Mouse (Mus musculus): ENCODE measurements around the gene Ppp1r1b. TPM values are rescaled to one million over a fixed set of nuclear protein-coding genes. Genes with fewer than 3 reads are reported as not detected.

Ppp1r1b gene
- polyA plus RNA-seq, 1 experiment from 2014 or later: 1.3 TPM

Other genes with a start within 250 kb of the Ppp1r1b start
- 23.4 and 23.8 TPM in 2 replicates for gene Fbxl20, start 198.0 kb upstream of the Ppp1r1b start, polyA plus RNA-seq (2016; fragmentation: Nextera tagmentation; extraction: Ambion mirVana)
- 62.8 and 73.0 TPM in 2 replicates for gene Med1, start 155.1 kb upstream of the Ppp1r1b start, polyA plus RNA-seq (2016; fragmentation: Nextera tagmentation; extraction: Ambion mirVana)
- gene Cdk12, start 145.3 kb upstream of the Ppp1r1b start, polyA plus RNA-seq (2016; fragmentation: Nextera tagmentation; extraction: Ambion mirVana): 10.2 and 12.6 TPM in 2 replicates
- gene Neurod2, start 18.8 kb upstream of the Ppp1r1b start, polyA plus RNA-seq (2016; fragmentation: Nextera tagmentation; extraction: Ambion mirVana): 0.07 and 0.13 TPM in 2 replicates
- gene Stard3, start 10.0 kb downstream of the Ppp1r1b start, polyA plus RNA-seq (2016; fragmentation: Nextera tagmentation; extraction: Ambion mirVana): 55.5 and 57.8 TPM in 2 replicates
- 0.17 and 0.29 TPM in 2 replicates for gene Tcap, start 35.4 kb downstream of the Ppp1r1b start, polyA plus RNA-seq (2016; fragmentation: Nextera tagmentation; extraction: Ambion mirVana)
- gene Pnmt, start 38.0 kb downstream of the Ppp1r1b start, polyA plus RNA-seq (2016; fragmentation: Nextera tagmentation; extraction: Ambion mirVana): 0.65 and 1.2 TPM in 2 replicates
- 9.3 and 9.8 TPM in 2 replicates for gene Pgap3, start 52.1 kb downstream of the Ppp1r1b start, polyA plus RNA-seq (2016; fragmentation: Nextera tagmentation; extraction: Ambion mirVana)
- 23.3 TPM in 2 replicates for gene Erbb2, start 64.1 kb downstream of the Ppp1r1b start, polyA plus RNA-seq (2016; fragmentation: Nextera tagmentation; extraction: Ambion mirVana)
- gene Mien1, start 90.6 kb downstream of the Ppp1r1b start, polyA plus RNA-seq (2016; fragmentation: Nextera tagmentation; extraction: Ambion mirVana): 120 and 161 TPM in 2 replicates
- gene Grb7, start 98.0 kb downstream of the Ppp1r1b start, polyA plus RNA-seq (2016; fragmentation: Nextera tagmentation; extraction: Ambion mirVana): 3.6 and 8.6 TPM in 2 replicates
- gene Ikzf3, start 197.6 kb downstream of the Ppp1r1b start, polyA plus RNA-seq (2016; fragmentation: Nextera tagmentation; extraction: Ambion mirVana): 0.07 and 0.11 TPM in 2 replicates
- gene Zpbp2, start 202.7 kb downstream of the Ppp1r1b start, polyA plus RNA-seq (2016; fragmentation: Nextera tagmentation; extraction: Ambion mirVana): 0.14 and 0.37 TPM in 2 replicates
- 59.4 and 66.2 TPM in 2 replicates for gene Ormdl3, start 239.0 kb downstream of the Ppp1r1b start, polyA plus RNA-seq (2016; fragmentation: Nextera tagmentation; extraction: Ambion mirVana)
- gene Lrrc3c, start 249.9 kb downstream of the Ppp1r1b start, polyA plus RNA-seq (2016; fragmentation: Nextera tagmentation; extraction: Ambion mirVana): not detected in 2 replicates

Data from hindbrain, embryonic 10.5 days (tissue).